Mouse (Mus musculus) embryonic fibroblast, embryonic 13.5 days (primary cell): ENCODE measurements around the gene Galnt16.

Source experiments
- CTCF ChIP-seq: IDR thresholded peaks from 2 replicates; pipeline ENCODE4 v1.5.1; 2011; ENCODE audit warnings: mild to moderate bottlenecking, control low read depth, low read length, moderate library complexity, borderline replicate concordance; ENCODE audit not compliant: insufficient read depth
- POLR2A ChIP-seq: IDR thresholded peaks from 2 replicates; pipeline ENCODE4 v1.6.1; 2011; ENCODE audit warnings: low read depth, mild to moderate bottlenecking, control low read depth, low read length, moderate library complexity

DNA sequence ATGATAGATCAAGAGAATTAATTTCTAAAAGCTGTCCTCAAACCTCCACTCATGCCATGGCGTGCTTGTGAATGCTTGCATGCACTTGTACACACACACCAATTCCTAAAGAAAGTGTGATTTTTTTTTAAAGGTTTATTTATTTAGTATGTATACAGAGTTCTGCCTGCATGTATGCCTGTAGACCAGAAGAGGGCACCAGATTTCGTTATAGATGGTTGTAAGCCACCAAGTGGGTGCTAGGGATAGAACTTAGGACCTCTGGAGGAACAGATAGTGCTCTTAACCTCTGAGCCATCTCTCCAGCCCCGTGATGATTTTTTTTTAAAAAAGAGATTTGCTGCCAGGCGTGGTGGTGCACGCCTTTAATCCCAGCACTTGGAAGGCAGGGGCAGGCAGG lies 24.8 kb upstream of the Galnt16 start:
- TF ChIP-seq CTCF = no peak
- no peak for TF ChIP-seq POLR2A
